Mouse (Mus musculus): Measurements from ENCODE around the gene Anxa6. TPM values are rescaled to one million over a fixed set of nuclear protein-coding genes. Genes with fewer than 3 reads are reported as not detected.

Gene Anxa6
- 0.04 TPM in 1 of 2 replicates, not detected in the other for polyA plus RNA-seq (2012)

- TF ChIP-seq GATA1 (IDR thresholded peaks at IDR 0.05; ENCODE audit: low read length): no peak
Measured at GRCm38 (mm10) chr11:55033040-55033660, at the start of gene Anxa6. Anxa6 (minus strand) TSS chr11:55033445.

GRCm38 (mm10) chr11:55081206-55081605 is 48.0 kb upstream of the Anxa6 start:
- TF ChIP-seq GATA1 (IDR thresholded peaks at IDR 0.05; ENCODE audit: low read length): no peak

GRCm38 (mm10) chr11:55079180-55079579 is 45.9 kb upstream of the Anxa6 start:
- TF ChIP-seq GATA1 (IDR thresholded peaks at IDR 0.05; ENCODE audit: low read length): no peak

GRCm38 (mm10) chr11:55078502-55078901 is 45.3 kb upstream of the Anxa6 start:
- TF ChIP-seq GATA1 (IDR thresholded peaks at IDR 0.05; ENCODE audit: low read length): no peak

- no peak for TF ChIP-seq GATA1 (IDR thresholded peaks at IDR 0.05; ENCODE audit: low read length)
Measured at GRCm38 (mm10) chr11:55077331-55078231, 44.3 kb upstream of the Anxa6 start, which contains the start of gene Ccdc69. Ccdc69 (minus strand) TSS chr11:55078131.

- no peak for TF ChIP-seq GATA1 (IDR thresholded peaks at IDR 0.05; ENCODE audit: low read length)
Measured at GRCm38 (mm10) chr11:55076234-55076633, 43.0 kb upstream of the Anxa6 start.

- no peak for TF ChIP-seq GATA1 (IDR thresholded peaks at IDR 0.05; ENCODE audit: low read length)
Measured at GRCm38 (mm10) chr11:55075602-55076001, 42.4 kb upstream of the Anxa6 start.

GRCm38 (mm10) chr11:55073191-55073590 is 39.9 kb upstream of the Anxa6 start:
- TF ChIP-seq GATA1 (IDR thresholded peaks at IDR 0.05; ENCODE audit: low read length): no peak

- no peak for TF ChIP-seq GATA1 (IDR thresholded peaks at IDR 0.05; ENCODE audit: low read length)
Measured at GRCm38 (mm10) chr11:55072467-55072866, 39.2 kb upstream of the Anxa6 start.

- TF ChIP-seq GATA1 (IDR thresholded peaks at IDR 0.05; ENCODE audit: low read length): no peak
Measured at GRCm38 (mm10) chr11:55071344-55071743, 38.1 kb upstream of the Anxa6 start.

GRCm38 (mm10) chr11:55069023-55069422 is 35.8 kb upstream of the Anxa6 start:
- no peak for TF ChIP-seq GATA1 (IDR thresholded peaks at IDR 0.05; ENCODE audit: low read length)

- no peak for TF ChIP-seq GATA1 (IDR thresholded peaks at IDR 0.05; ENCODE audit: low read length)
Measured at GRCm38 (mm10) chr11:55066921-55067320, 33.7 kb upstream of the Anxa6 start.

- no peak for TF ChIP-seq GATA1 (IDR thresholded peaks at IDR 0.05; ENCODE audit: low read length)
Measured at GRCm38 (mm10) chr11:55062856-55063255, 29.6 kb upstream of the Anxa6 start.

- TF ChIP-seq GATA1 (IDR thresholded peaks at IDR 0.05; ENCODE audit: low read length): no peak
Measured at GRCm38 (mm10) chr11:55060802-55061201, 27.6 kb upstream of the Anxa6 start.

GRCm38 (mm10) chr11:55057511-55057910 is 24.3 kb upstream of the Anxa6 start:
- TF ChIP-seq GATA1 (IDR thresholded peaks at IDR 0.05; ENCODE audit: low read length): no peak

- TF ChIP-seq GATA1 (IDR thresholded peaks at IDR 0.05; ENCODE audit: low read length): no peak
Measured at GRCm38 (mm10) chr11:55050837-55051510, 17.7 kb upstream of the Anxa6 start.
